Mouse (Mus musculus) liver, adult 2 months (tissue): ENCODE data around the gene Gigyf2. TPM values are rescaled to one million over a fixed set of nuclear protein-coding genes. Genes with fewer than 3 reads are reported as not detected.

Experiments
- DNase-seq: peaks from one replicate; pipeline ENCODE4 v3.0.0-alpha.2; 2011; ENCODE audit warnings: low read depth, low spot score; ENCODE audit errors: extremely low read depth
- H3K27ac ChIP-seq: fragments of 200-500 bp; replicated peaks from 2 replicates; pipeline ENCODE4 v1.5.1; 2012; ENCODE audit warnings: low read depth, mild to moderate bottlenecking, control low read depth, inconsistent platforms, low read length; ENCODE audit not compliant: insufficient read depth
- H3K27me3 ChIP-seq: fragments of 200-500 bp; 2 replicates; pipeline ENCODE4 v1.6.1; 2012; ENCODE audit warnings: mild to moderate bottlenecking, moderate library complexity, low read length, inconsistent platforms; ENCODE audit not compliant: control insufficient read depth, insufficient read depth
- H3K36me3 ChIP-seq: fragments of 200-500 bp; 2 replicates; pipeline ENCODE4 v1.6.1; 2012; ENCODE audit warnings: low read length, inconsistent platforms; ENCODE audit not compliant: control insufficient read depth, insufficient read depth
- H3K4me1 ChIP-seq: fragments of 200-500 bp; 2 replicates; pipeline ENCODE4 v1.6.1; 2011; ENCODE audit warnings: low read length; ENCODE audit not compliant: control insufficient read depth, insufficient read depth
- H3K4me3 ChIP-seq: fragments of 200-500 bp; 2 replicates; pipeline ENCODE4 v1.5.1; 2011; ENCODE audit warnings: low read depth, mild to moderate bottlenecking, control low read depth, low read length, moderate library complexity; ENCODE audit not compliant: insufficient read depth
- H3K79me2 ChIP-seq: fragments of 200-500 bp; 2 replicates; pipeline ENCODE4 v1.6.1; 2012; ENCODE audit warnings: inconsistent platforms, mild to moderate bottlenecking, low read length, moderate library complexity; ENCODE audit not compliant: control insufficient read depth, insufficient read depth
- H3K9ac ChIP-seq: fragments of 200-500 bp; 2 replicates; pipeline ENCODE4 v1.6.1; 2012; ENCODE audit warnings: low read depth, mild to moderate bottlenecking, control low read depth, inconsistent platforms, low read length
- CTCF ChIP-seq: fragments of 200-500 bp; IDR thresholded peaks from 2 replicates; pipeline ENCODE4 v1.5.1; 2011; ENCODE audit warnings: low read depth, low read length, control low read depth
- POLR2A ChIP-seq: fragments of 200-500 bp; IDR thresholded peaks from 2 replicates; pipeline ENCODE4 v1.6.1; 2011; ENCODE audit warnings: low read length, control low read depth; ENCODE audit not compliant: insufficient read depth; ENCODE audit errors: extremely low read depth
- WGBS: fragments of 180-500 bp; shearing (Covaris S2); methylation state at CpG from one replicate; pipeline ENCODE4 v1.1.7; 2018; 5-methylcytosine and 5-hydroxymethylcytosine counted together
- polyA plus RNA-seq: library from polyadenylated mRNA; depleted of rRNA; stranded (reverse); fragments of >200 nt; gene quantifications from 2 replicates; pipeline ENCODE4 v1.2.3, GENCODE M21; 2012
- total RNA-seq: library from RNA; depleted of rRNA; stranded (reverse); fragments of >200 nt; gene quantifications from 2 replicates; pipeline ENCODE4 v1.2.3, GENCODE M21; 2014

The Gigyf2 gene
- total and polyA plus RNA-seq, 2 experiments, result 21.1 to 39.2 TPM

DNA sequence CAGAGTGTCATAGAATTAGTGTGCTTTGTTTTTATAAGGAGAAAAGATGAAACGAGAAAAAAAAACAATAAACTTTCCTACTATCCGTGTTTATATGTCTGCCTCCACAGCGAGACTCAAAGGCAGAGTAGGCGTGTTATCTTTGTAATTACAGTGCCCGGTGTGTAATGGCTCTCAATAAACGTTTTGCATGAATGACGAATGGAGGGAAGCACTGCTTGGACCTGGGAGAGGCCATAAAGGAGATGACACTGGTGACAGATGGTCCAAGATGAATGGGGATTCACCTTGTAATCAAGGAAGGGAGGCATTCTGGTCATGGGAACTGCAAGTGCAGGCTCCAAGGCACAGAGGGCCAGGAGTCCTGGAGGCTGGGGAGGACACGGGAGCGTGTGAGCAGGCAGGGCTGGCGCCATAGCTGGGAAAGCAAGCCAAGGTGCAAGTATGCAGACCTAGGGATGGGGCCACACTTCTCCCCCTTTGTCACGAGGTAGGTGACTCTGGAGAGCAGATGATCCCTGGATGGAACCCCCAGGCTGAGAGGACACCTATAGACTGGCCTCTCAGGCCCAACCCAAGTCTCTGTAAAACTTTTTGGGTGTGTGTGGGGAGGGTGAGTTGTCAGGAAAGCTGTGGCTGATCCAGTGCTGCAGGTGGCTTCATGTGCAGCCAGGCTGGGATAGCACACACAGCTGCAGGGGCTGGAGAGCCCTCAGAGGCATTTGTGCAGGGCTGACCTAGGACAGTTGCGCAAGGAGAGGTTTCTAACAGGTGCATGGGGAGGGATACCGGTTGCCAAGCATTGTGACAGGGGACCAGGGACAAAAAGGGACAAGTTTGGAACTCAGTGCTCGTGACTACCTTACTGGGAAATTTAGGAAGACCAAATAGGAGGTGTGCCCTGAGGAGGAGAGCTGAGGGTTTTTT is 26.2 kb upstream of the Gigyf2 start:
- no peaks in the 10 kb centered on the region for H3K79me2 ChIP-seq
- TF ChIP-seq POLR2A (no peak), CTCF (no peak)

DNA sequence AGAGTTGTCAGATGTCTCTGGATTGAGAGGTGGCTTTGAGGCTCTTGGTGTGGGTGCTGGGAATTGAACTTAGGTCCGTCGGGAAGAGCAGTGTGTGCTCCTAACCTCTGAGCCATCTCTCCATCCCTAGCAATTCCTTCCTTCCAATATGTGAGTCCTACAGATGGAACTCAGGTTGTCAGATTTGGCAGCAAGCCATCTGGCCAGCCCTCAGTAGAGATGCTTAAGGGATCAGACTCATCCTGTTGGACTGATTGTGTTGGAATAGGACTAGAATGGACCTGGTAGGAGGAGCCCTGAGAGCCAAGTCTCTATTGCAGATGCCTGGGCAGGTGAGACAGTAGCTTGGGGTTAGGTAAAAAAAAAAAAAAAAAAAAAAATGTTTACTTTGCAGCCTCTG is 24.8 kb upstream of the Gigyf2 start:
- no peak overlapping the region for H3K9ac ChIP-seq
- TF ChIP-seq POLR2A (no peak), CTCF (no peak)
- 90% methylated on average over 2 of the region's 2 CpGs for WGBS

More for the DNA sequence above, 26.2 kb upstream of the Gigyf2 start:
- DNase-seq, result no peak
- Histone ChIP-seq H3K36me3 (no peaks in the 10 kb centered on the region), H3K4me1 (no peaks in the 10 kb centered on the region), H3K9ac (no peak overlapping the region), H3K27ac (no peak overlapping the region), H3K27me3 (no peaks in the 10 kb centered on the region), H3K4me3 (no peak overlapping the region)
- 74% methylated on average over 14 of the region's 14 CpGs for WGBS

DNA sequence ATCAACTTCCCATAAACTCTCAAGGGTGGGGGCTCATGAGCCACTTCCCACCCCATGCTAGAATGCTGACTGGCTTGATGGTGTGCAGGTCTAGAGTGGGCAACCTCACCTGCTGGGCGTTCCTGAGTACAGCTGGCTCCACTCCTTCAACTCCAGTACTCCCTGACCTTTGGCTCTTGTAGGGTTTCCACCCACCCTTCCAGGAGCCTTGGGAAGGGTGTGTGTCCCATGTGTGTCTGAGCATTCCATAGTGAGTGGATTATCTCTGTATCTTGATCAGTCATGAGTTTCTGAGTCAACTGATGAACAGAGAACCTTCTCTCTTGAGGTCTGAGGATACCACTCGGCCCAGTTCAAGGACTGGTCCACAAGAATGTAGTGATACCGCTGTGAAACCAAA is 17.8 kb upstream of the Gigyf2 start:
- no peak overlapping the region for H3K27ac ChIP-seq
- no peaks in the 10 kb centered on the region for H3K4me1 ChIP-seq
- H3K27me3 ChIP-seq, result no peaks in the 10 kb centered on the region
- 90% methylated on average over 3 of the region's 3 CpGs for WGBS
- no peaks in the 10 kb centered on the region for H3K79me2 ChIP-seq
- no peak overlapping the region for H3K4me3 ChIP-seq
- no peak overlapping the region for H3K9ac ChIP-seq
- TF ChIP-seq POLR2A (no peak), CTCF (no peak)
- no peak for DNase-seq
- no peaks in the 10 kb centered on the region for H3K36me3 ChIP-seq

More for the DNA sequence above, 24.8 kb upstream of the Gigyf2 start:
- no peaks in the 10 kb centered on the region for H3K4me1 ChIP-seq
- H3K27me3 ChIP-seq, result no peaks in the 10 kb centered on the region
- H3K36me3 ChIP-seq, result no peaks in the 10 kb centered on the region
- H3K4me3 ChIP-seq, result no peak overlapping the region
- no peak overlapping the region for H3K27ac ChIP-seq
- no peaks in the 10 kb centered on the region for H3K79me2 ChIP-seq
- no peak for DNase-seq

DNA sequence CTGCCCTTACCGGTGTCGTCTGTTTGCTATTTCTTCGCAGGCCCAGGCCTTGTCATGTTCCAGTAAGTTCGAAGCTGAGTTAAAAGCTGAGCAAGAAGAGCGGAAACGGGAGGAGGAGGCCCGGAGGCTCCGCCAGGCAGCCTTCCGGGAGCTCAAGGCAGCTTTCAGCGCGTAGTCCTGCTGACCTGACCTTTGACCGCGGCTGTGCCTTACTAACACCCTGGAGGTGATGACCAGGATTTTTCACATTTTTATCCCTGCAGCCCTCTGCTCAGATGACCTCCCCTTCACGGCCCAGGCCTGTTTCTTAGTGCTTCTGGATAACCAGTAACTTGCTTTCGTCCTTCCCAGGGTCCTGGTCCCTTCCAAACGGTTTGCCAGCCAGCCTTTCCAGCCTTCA is 17.2 kb upstream of the Gigyf2 start:
- 87% methylated on average over 16 of the region's 16 CpGs for WGBS
- no peak for DNase-seq
- no peaks in the 10 kb centered on the region for H3K27me3 ChIP-seq
- H3K36me3 ChIP-seq, result no peaks in the 10 kb centered on the region
- no peak overlapping the region for H3K27ac ChIP-seq
- H3K4me1 ChIP-seq, result no peaks in the 10 kb centered on the region
- H3K79me2 ChIP-seq, result no peaks in the 10 kb centered on the region
- no peak for TF ChIP-seq CTCF
- no peak for TF ChIP-seq POLR2A
- H3K9ac ChIP-seq, result no peak overlapping the region
- no peak overlapping the region for H3K4me3 ChIP-seq

DNA sequence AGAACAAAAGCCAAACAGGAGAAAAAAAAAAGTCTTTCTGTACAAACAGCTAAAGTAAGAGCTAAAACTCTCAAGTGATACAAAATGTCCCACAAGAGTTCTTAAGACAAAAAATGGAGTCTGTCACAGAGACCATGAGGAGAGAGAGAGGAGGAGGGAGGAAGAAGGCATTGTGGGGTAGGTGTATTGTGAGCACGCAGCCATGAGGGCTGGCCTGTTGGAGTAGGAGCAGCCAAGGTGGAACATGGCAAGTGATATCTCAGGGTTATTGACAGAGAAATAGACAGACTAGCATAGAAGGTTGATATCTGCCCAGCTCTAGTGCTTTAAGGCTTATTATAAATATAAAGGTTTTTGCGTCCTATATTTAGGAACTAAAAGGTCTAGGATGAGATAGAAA is 14.1 kb upstream of the Gigyf2 start:
- H3K9ac ChIP-seq, result no peak overlapping the region
- no peaks in the 10 kb centered on the region for H3K36me3 ChIP-seq
- H3K27ac ChIP-seq, result no peak overlapping the region
- no peak for DNase-seq
- 95% methylated on average over 2 of the region's 2 CpGs for WGBS
- H3K4me1 ChIP-seq, result peaks cover 4% of the 10 kb centered on the region
- H3K27me3 ChIP-seq, result no peaks in the 10 kb centered on the region
- H3K4me3 ChIP-seq, result no peak overlapping the region
- TF ChIP-seq POLR2A, result no peak
- TF ChIP-seq CTCF, result no peak
- H3K79me2 ChIP-seq, result no peaks in the 10 kb centered on the region

DNA sequence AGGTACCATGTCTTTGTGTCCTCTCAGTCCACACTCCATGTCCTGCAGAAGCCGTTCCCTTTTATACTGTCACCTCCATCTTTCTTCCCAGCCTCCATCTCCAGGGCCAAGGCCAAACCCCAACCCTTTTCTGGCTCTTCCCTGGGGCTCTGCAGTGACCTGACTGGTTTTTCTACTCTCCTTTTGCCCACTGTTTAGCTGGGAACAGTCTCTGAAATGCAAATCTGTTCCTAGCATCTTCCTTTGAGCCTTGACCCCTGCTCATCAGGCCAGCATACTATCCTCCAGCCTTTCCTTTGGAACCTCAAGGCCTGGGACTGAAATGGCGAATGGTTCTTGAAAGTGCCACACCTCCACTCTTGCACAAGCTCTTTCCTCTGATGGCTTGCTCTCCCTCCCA is 13.7 kb upstream of the Gigyf2 start:
- 91% methylated on average over 2 of the region's 2 CpGs for WGBS
- no peaks in the 10 kb centered on the region for H3K79me2 ChIP-seq
- no peak overlapping the region for H3K9ac ChIP-seq
- no peak overlapping the region for H3K4me3 ChIP-seq
- H3K36me3 ChIP-seq, result no peaks in the 10 kb centered on the region
- no peak overlapping the region for H3K27ac ChIP-seq
- H3K4me1 ChIP-seq, result peaks cover 4% of the 10 kb centered on the region
- H3K27me3 ChIP-seq, result no peaks in the 10 kb centered on the region
- no peak for DNase-seq
- TF ChIP-seq POLR2A, result no peak
- TF ChIP-seq CTCF, result no peak
